Mouse (Mus musculus): ENCODE data around the gene Tmprss9.

GRCm38 (mm10) chr10:80855749-80856073 lies 15.9 kb upstream of the Tmprss9 start:
- TF ChIP-seq CTCF (IDR thresholded peaks at IDR 0.05; ENCODE audit: low read depth) (no peak), EP300 (IDR thresholded peaks at IDR 0.05; ENCODE audit: low read depth) (no peak)
